Mouse (Mus musculus) heart, adult 2 months (tissue): ENCODE data around the gene Gba.

Experiments used
- CTCF ChIP-seq: fragments of 200-600 bp; IDR thresholded peaks from 2 replicates; pipeline ENCODE4 v1.8.1; 2022; ENCODE audit warnings: antibody characterized with exemption, mild to moderate bottlenecking, moderate library complexity
- EP300 ChIP-seq: fragments of 200-500 bp; IDR thresholded peaks from 2 replicates; pipeline ENCODE4 v1.6.1; 2011; ENCODE audit warnings: low read depth, low read length, control low read depth; ENCODE audit not compliant: insufficient read depth

GRCm38 (mm10) chr3:89251365-89251895, 48.7 kb downstream of the Gba start:
- TF ChIP-seq CTCF: no peak
- peak; percentile 85 for TF ChIP-seq EP300
